Mouse (Mus musculus) liver, embryonic 12.5 days (tissue): ENCODE measurements at regions not wholly inside any gene's neighbourhood (a gene's known extent, or its start where the extent isn't known, plus 50 kb on each side); places are given as distances from the start of the nearest gene placed in this dataset. TPM values are rescaled to one million over a fixed set of nuclear protein-coding genes. Genes with fewer than 3 reads are reported as not detected.

Source experiments
- ATAC-seq: fragments of 200-750 bp; cut with Nextera tagmentation; 2 replicates; pipeline ENCODE4 v1.8.0; 2017; ENCODE audit warnings: moderate number of reproducible peaks, mild to moderate bottlenecking, moderate library complexity
- H3K27ac ChIP-seq: fragments of 300-500 bp; sonication (generic); 2 replicates; pipeline ENCODE4 v1.5.1; 2016; ENCODE audit warnings: mild to moderate bottlenecking
- H3K27me3 ChIP-seq: fragments of 300-500 bp; sonication (generic); replicated peaks from 2 replicates; pipeline ENCODE4 v1.6.1; 2016; ENCODE audit warnings: mild to moderate bottlenecking, moderate library complexity
- H3K36me3 ChIP-seq: fragments of 300-500 bp; sonication (generic); 2 replicates; pipeline ENCODE4 v1.6.1; 2016; ENCODE audit warnings: mild to moderate bottlenecking, moderate library complexity
- H3K4me1 ChIP-seq: fragments of 300-500 bp; sonication (generic); 2 replicates; pipeline ENCODE4 v1.6.1; 2016
- H3K4me2 ChIP-seq: fragments of 300-500 bp; sonication (generic); 2 replicates; pipeline ENCODE4 v1.6.1; 2016; ENCODE audit warnings: mild to moderate bottlenecking, moderate library complexity
- H3K4me3 ChIP-seq: fragments of 300-500 bp; sonication (generic); 2 replicates; pipeline ENCODE4 v1.5.1; 2016; ENCODE audit warnings: mild to moderate bottlenecking, moderate library complexity
- H3K9ac ChIP-seq: fragments of 300-500 bp; sonication (generic); 2 replicates; pipeline ENCODE4 v1.6.1; 2016; ENCODE audit warnings: mild to moderate bottlenecking, moderate library complexity
- H3K9me3 ChIP-seq: fragments of 300-500 bp; sonication (generic); replicated peaks from 2 replicates; pipeline ENCODE4 v1.6.1; 2016; ENCODE audit warnings: mild to moderate bottlenecking, moderate library complexity
- WGBS: fragments of 180-500 bp; shearing (Covaris S2); methylation state at CpG from one replicate; pipeline ENCODE4 v1.1.7; 2016; ENCODE audit not compliant: insufficient replicate concordance; 5-methylcytosine and 5-hydroxymethylcytosine counted together
- microRNA-seq: library from miRNA; unstranded; fragments of <30 nt; microRNA quantifications from one replicate; pipeline ENCODE4, GENCODE M21; 2017

DNA sequence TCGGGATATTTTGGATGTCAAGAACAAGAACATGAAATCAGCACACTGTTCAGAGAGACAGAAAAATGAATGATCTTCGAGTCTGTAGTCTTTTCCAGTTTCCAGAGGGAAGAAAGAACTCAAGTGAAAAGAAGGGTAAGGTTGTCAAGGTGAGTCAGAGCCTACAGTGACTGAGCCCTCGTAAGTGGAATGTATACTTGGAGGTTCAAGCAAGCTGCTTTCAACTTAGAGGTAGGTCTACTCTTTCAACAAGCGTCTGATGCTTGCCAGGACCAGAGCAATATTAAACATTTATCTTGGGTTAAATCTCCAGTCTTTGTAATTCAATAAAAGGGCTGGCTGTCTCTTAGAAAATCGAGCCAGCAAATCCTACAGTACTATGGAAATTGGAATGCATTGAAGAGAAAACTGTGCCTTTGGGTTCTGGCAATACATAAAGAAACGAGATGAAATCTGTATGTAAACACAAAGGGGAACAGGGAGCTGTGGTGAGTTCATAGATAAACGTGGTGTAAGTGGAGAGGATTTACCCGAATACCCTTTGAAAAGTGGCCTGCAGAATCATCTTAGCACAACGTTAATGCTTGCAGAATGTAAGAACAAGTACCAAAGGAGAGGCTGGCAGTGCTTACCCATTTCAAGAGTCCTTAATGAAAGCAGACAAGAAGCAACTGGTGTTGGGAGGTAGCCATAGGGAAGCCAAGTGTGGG is 82.2 kb upstream of the Dcn start:
- no peaks in the 10 kb centered on the region for H3K9me3 ChIP-seq
- no peak overlapping the region for H3K9ac ChIP-seq
- H3K27me3 ChIP-seq, result no peaks in the 10 kb centered on the region
- no peak for ATAC-seq
- WGBS, result 45% methylated on average over 9 of the region's 9 CpGs
- H3K4me3 ChIP-seq, result no peak overlapping the region
- H3K36me3 ChIP-seq, result no peaks in the 10 kb centered on the region
- H3K27ac ChIP-seq, result no peak overlapping the region
- no peak overlapping the region for H3K4me2 ChIP-seq
- no peaks in the 10 kb centered on the region for H3K4me1 ChIP-seq

DNA sequence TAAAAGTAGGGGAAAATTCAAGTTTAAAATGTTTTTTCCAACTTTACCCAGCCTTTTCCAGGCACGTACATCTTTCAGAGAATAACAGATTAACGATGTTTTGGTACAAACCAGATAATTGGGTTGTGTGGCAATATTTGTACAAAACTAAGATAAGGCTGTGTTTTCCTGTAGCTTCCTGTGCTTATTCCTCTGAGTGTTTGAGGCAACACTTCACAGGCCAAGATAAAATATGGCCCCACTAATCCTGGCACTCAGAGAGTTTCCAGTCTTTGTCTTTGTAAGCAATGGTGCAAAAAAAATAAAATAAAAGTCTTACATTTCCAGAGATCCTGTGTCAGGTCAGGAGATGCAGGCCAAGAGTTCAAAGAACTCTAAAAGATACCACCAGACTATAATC is 81.5 kb upstream of the Dcn start:
- Histone ChIP-seq H3K4me1 (no peaks in the 10 kb centered on the region), H3K9me3 (no peaks in the 10 kb centered on the region), H3K27ac (no peak overlapping the region), H3K36me3 (no peaks in the 10 kb centered on the region), H3K4me3 (no peak overlapping the region), H3K4me2 (no peak overlapping the region), H3K9ac (no peak overlapping the region), H3K27me3 (no peaks in the 10 kb centered on the region)
- WGBS, result 51% methylated on average over 2 of the region's 2 CpGs
- no peak for ATAC-seq

DNA sequence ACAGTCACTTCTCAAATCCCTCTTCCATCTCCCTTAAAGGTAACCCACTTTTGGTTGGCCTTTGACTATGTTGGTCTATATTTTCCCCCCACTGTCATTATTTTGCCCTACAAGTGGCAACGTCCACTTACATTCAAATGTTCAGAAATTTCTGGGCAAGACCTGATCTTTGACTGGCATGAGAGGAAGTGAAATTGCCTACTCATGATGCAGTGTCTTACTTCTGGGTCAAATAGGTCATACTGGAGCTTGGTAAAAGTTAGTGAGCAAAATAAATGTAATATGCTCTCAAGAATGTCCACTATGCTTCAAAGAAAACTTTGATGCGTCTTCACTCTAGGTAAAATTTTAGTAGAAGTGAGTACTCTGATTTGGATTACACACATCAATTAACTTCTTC is 76.9 kb upstream of the Dcn start:
- Histone ChIP-seq H3K27ac (no peak overlapping the region), H3K4me2 (no peak overlapping the region), H3K36me3 (no peaks in the 10 kb centered on the region), H3K4me1 (no peaks in the 10 kb centered on the region), H3K9ac (no peak overlapping the region), H3K27me3 (no peaks in the 10 kb centered on the region), H3K9me3 (no peaks in the 10 kb centered on the region), H3K4me3 (no peak overlapping the region)
- WGBS, result 65% methylated on average over 2 of the region's 2 CpGs
- ATAC-seq, result no peak

DNA sequence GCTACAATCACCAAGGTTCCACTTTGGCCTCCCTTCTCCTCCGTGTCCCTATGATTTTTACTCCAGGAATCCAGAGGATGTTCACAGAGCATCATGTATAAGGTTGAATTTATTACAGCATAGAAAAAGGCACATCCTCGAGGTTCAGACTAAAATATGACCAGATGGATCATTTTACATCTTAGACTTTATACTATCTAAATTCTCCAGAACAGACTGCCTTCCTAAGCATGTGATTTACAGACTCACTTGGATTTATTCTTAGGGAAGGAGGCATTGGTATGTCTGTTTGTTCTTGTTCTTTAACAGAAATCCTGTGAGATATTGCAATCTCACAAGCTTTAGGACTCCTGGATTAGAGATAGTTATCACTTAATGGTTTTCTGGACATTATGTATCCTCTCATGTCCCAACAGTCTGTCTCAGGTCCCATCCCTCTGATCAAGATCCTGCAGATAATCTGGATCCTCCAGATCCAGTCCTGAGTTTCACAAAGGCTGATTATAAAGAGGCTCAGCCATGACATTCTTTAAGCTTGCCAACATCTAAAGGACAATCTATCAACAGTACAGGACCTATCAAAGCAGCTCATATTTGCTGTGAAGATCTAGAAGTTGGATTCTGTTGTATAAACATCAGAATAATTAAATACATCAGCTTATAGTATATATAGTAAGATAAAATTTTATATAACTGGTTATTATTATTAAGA is 75.2 kb upstream of the Dcn start:
- ATAC-seq, result no peak

DNA sequence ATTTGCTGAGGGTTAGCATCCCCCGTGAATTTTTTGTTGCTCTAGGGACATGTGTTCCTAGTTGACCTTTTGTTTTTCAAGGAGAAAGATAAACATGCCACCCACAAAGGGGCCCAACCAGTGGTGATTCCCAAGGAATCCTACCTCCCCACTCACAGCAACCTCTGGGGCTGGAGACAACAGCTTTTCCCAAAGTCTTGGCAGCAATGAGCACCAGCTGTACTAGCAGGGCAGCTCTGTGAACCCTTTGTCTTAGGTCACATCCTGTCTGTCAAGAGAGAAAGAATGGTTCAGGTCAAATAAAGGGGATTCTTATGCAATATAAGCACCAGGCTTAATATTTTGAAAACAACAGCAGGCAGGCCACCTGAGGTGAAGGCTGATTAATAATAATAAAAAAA is 70.2 kb upstream of the Dcn start:
- no peak overlapping the region for H3K4me2 ChIP-seq
- no peak for ATAC-seq
- WGBS, result 46% methylated on average over 1 of the region's 1 CpGs

More for the DNA sequence above, 75.2 kb upstream of the Dcn start:
- Histone ChIP-seq H3K4me2 (no peak overlapping the region), H3K4me3 (no peak overlapping the region), H3K36me3 (no peaks in the 10 kb centered on the region), H3K9me3 (0 out of 2 replicates have a peak, but pooled peaks cover 3% of the 10 kb centered on the region), H3K27ac (no peak overlapping the region), H3K27me3 (no peaks in the 10 kb centered on the region), H3K4me1 (no peaks in the 10 kb centered on the region), H3K9ac (no peak overlapping the region)
- 41% methylated on average over 2 of the region's 2 CpGs for WGBS

DNA sequence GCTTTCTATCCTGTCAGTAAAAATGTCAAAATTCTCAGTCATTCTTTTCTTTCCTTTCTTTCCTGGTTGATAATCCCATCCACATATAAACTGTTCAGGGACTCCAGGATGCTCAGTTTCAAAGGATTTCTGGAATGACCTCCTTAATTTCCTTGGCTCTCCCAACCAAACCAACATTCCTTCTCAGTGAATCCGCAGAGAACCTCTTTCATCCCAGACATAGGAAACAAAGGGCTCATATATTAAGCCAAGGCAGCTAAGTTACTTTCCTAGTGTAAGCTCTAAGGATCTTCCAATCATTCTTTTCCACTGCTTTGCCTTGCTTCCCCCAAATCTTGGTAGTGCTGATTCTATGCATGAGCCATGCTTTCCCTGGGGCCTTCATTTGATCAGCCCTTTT is 69.5 kb upstream of the Dcn start:
- no peak overlapping the region for H3K9ac ChIP-seq
- H3K36me3 ChIP-seq, result no peaks in the 10 kb centered on the region
- H3K4me3 ChIP-seq, result no peak overlapping the region
- H3K9me3 ChIP-seq, result 0 out of 2 replicates have a peak, but pooled peaks cover 3% of the 10 kb centered on the region
- H3K27me3 ChIP-seq, result no peaks in the 10 kb centered on the region
- H3K4me2 ChIP-seq, result no peak overlapping the region
- no peaks in the 10 kb centered on the region for H3K4me1 ChIP-seq
- WGBS, result 60% methylated on average over 1 of the region's 1 CpGs
- no peak for ATAC-seq
- H3K27ac ChIP-seq, result no peak overlapping the region

More for the DNA sequence above, 70.2 kb upstream of the Dcn start:
- Histone ChIP-seq H3K4me1 (no peaks in the 10 kb centered on the region), H3K36me3 (no peaks in the 10 kb centered on the region), H3K27ac (no peak overlapping the region), H3K27me3 (no peaks in the 10 kb centered on the region), H3K9ac (no peak overlapping the region), H3K9me3 (0 out of 2 replicates have a peak, but pooled peaks cover 3% of the 10 kb centered on the region), H3K4me3 (no peak overlapping the region)

DNA sequence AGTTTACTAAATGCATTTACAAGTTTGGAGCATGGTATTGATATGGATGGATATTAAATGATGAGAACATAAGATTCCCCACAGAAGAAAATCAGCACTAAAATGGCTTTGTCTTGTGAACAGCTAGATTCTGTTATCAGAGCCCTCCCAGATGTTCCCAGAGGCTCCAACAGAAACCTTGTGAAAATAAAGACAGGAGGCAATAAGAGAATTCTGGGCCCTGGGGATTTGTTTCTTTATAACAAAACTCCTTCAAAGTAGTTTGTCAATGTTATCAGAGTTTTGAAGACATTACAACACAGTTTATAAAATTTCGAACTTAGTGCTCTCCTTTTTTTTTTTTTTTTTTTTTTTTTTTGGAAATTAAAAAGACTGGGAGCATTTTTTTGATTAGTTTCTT is 56.8 kb upstream of the Dcn start:
- H3K27me3 ChIP-seq, result no peaks in the 10 kb centered on the region
- H3K4me1 ChIP-seq, result no peaks in the 10 kb centered on the region
- H3K36me3 ChIP-seq, result no peaks in the 10 kb centered on the region
- WGBS, result 22% methylated on average over 1 of the region's 1 CpGs
- H3K9me3 ChIP-seq, result no peaks in the 10 kb centered on the region
- H3K4me2 ChIP-seq, result no peak overlapping the region
- H3K9ac ChIP-seq, result no peak overlapping the region
- ATAC-seq, result no peak
- no peak overlapping the region for H3K4me3 ChIP-seq
- H3K27ac ChIP-seq, result no peak overlapping the region

DNA sequence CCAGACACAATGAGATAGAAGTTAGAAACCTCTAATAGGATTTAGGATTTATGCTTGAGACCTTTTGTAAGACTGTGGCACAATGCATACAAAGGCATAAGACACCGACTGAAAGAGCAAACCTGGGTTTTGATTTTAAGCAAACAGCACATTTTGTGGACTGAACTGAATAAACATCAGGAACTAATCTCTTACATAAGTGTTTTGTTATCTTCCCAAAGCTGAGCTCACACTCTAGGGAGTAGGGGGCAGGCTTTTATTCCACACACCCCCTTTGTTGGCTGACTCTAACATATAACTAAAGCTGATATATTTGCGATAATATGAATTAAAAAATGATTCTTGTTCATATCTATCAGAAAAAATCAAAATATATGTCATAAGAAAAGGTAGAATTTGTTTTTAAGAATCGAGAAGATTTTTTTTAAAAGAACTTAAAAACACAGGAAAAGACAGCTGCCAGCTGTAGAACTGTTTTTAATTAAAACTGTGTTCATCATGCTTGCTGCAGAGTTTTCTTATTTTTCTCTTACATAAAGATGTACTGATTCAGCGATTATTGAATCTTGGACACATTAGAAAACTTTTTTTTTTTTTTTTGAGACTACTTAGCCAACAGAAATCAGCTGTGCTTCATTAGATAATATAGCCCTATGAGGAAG is 56.2 kb upstream of the Dcn start:
- Histone ChIP-seq H3K9me3 (no peaks in the 10 kb centered on the region), H3K27ac (no peak overlapping the region), H3K4me1 (no peaks in the 10 kb centered on the region), H3K9ac (no peak overlapping the region), H3K4me3 (no peak overlapping the region), H3K36me3 (no peaks in the 10 kb centered on the region), H3K4me2 (no peak overlapping the region), H3K27me3 (no peaks in the 10 kb centered on the region)
- WGBS, result 60% methylated on average over 4 of the region's 4 CpGs
- no peak for ATAC-seq

Small RNA genes lying in the stretch of these regions (microRNA-seq; reads per million reads assigned to microRNA genes)
- gene Gm24587 (not detected), gene Mir3966 (not detected)
